Mouse (Mus musculus): ENCODE data around the gene Pdgfc. TPM values are rescaled to one million over a fixed set of nuclear protein-coding genes. Genes with fewer than 3 reads are reported as not detected.

Pdgfc gene
- polyA plus RNA-seq, 1 experiment = 0.19 TPM

DNA sequence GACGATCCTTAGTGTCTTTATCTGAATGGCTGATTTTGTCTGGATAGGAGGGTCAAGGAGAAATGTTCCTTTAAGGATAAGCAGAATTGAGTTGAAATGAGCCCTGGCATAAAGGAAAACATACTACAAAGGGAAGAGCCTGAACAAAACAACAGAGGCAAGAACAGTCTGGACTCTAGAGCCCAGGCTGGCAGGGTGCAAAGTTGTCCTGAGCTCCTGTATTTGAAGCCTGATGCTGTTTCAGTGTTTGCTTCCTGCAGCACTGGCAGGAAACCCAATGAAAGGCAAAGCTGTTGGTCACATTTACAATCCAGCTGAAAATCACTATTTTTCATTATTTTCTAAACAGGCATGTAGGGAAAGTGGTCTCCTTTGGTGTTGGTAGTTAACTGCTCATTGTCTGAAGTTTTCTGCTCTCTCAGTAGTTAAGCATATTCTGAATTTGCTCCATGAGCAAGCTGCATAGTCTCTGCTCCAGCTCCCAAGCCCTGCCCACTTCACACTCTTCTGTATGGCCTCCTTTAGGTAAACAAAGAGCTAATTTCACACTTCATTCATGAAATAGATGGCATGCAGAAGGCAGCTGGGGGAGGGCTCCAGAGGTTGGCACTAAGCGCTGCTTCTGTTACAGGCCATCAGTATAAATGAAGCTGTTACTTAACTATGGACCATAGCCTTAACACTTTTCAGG, 8.6 kb downstream of the Pdgfc start:
- Histone ChIP-seq H3K4me1 (no peaks in the 10 kb centered on the region; the same call in 1 of the 2 replicates), H3K9me3 (no peaks in the 10 kb centered on the region), H3K27me3 (replicated peaks) (no peaks in the 10 kb centered on the region), H3K36me3 (replicated peaks; ENCODE audit: low read length) (no peaks in the 10 kb centered on the region), H3K4me3 (replicated peaks) (no peak overlapping the region)
- no peak for TF ChIP-seq GATA1 (IDR thresholded peaks at IDR 0.05; ENCODE audit: borderline replicate concordance, low read length)
- no peak for TF ChIP-seq FLI1 (IDR thresholded peaks at IDR 0.05; ENCODE audit: low read length)

DNA sequence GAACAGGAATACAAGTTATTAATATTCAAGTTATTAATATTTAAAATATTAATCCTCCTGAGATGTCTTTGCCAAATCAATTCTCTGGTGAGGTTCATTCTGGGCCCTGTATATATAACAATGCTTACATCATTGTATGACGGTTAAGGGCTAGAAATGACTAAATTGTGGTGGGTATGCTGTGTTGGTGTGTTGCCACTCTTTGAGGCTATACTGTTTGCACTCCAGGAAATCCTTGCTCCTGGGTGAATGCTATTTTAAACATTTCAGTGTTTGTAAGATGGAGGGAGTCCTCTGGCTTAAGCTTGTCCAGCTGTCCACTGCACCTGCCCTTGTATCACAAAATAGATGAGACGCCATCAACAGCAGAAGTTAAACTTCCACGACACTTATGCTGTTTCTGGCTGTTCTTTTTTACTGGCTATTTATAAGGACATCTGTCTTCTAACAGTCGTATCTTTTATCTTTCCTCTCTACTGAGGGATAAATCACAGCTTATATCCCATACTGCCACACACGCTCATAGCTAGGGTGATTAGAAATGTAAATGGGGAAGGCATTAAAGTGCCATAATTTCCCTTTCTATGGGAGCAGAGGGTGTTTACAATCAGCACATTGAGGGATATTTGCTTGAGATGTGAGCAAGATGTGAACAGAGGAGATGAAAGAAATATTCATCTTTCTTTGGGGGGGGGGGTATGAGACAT, 9.3 kb downstream of the Pdgfc start:
- TF ChIP-seq GATA1 (IDR thresholded peaks at IDR 0.05; ENCODE audit: borderline replicate concordance, low read length) (no peak), FLI1 (IDR thresholded peaks at IDR 0.05; ENCODE audit: low read length) (no peak)

DNA sequence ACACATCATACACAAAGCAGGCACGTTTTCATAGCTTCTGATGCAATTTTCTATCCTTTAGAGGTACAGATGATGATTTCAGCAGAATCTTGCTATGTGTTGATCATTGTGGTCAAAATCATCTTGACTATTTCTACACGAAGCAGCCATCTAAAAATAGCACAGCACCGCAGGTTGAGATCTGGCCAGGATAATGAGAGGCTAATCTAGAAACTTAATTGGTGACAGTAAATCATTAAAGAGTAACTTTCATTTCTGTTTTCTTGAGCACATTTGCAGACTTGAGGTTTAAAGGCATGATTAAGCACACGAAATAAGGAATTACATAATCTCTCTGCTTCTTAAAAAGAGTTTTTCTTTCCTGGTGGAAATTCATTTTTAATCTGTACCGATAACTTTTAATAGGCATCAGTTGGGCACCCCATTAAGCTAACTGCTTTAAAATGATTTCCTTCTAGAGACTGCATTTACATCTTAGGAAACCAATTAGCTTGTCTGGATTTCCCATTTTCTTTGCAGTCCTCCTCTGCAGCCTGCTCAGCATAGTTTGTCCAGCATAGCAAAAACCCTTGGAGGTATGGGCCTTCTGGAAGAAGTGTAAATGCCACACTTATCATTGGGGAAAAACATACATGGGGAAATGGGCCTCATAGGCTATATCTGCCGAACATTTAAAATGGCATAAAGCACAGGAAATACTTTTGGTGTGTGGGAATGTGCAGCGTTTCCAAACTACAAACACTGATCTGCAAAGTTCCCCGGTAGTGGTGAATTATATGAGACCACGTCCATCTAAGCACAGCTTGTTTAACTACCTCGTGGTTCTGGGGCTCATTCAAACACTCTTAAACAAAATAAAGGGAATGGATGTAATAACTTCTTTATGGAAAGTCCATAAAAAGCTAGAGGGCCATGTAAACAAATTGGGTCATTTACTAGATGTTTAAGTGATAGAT, 10.7 kb downstream of the Pdgfc start:
- no peaks in the 10 kb centered on the region for H3K9me3 ChIP-seq
- H3K4me3 ChIP-seq (replicated peaks) = no peak overlapping the region
- TF ChIP-seq FLI1 (IDR thresholded peaks at IDR 0.05; ENCODE audit: low read length) = no peak
- TF ChIP-seq GATA1 (IDR thresholded peaks at IDR 0.05; ENCODE audit: borderline replicate concordance, low read length) = no peak
- H3K36me3 ChIP-seq (replicated peaks; ENCODE audit: low read length) = no peaks in the 10 kb centered on the region
- no peaks in the 10 kb centered on the region; the same call in 1 of the 2 replicates for H3K4me1 ChIP-seq
- no peaks in the 10 kb centered on the region for H3K27me3 ChIP-seq (replicated peaks)

More for the DNA sequence above, 9.3 kb downstream of the Pdgfc start:
- Histone ChIP-seq H3K9me3 (no peaks in the 10 kb centered on the region), H3K4me1 (no peaks in the 10 kb centered on the region; the same call in 1 of the 2 replicates), H3K4me3 (replicated peaks) (no peak overlapping the region), H3K27me3 (replicated peaks) (no peaks in the 10 kb centered on the region), H3K36me3 (replicated peaks; ENCODE audit: low read length) (no peaks in the 10 kb centered on the region)

DNA sequence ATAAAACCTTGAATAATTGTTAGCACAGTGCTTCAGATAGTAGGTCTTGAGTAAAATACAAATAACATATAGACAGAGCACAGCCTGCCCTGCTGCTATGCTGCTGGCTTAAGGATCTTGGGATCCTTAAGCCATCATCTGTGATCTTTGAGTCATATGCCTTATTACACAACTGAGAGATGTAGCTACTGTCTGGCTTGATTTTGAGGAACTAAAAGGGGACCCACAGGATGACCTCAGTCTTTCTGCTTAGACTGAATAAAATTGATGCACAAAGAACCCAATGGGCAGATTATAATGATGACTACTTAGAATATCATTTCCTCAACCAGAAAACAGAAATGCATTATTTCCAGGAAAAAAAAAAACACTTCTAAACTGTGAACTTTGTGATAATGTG, 15.3 kb downstream of the Pdgfc start:
- Histone ChIP-seq H3K4me1 (no peaks in the 10 kb centered on the region; the same call in 1 of the 2 replicates), H3K27me3 (replicated peaks) (no peaks in the 10 kb centered on the region), H3K4me3 (replicated peaks) (no peak overlapping the region), H3K9me3 (no peaks in the 10 kb centered on the region), H3K36me3 (replicated peaks; ENCODE audit: low read length) (no peaks in the 10 kb centered on the region)
- TF ChIP-seq GATA1 (IDR thresholded peaks at IDR 0.05; ENCODE audit: borderline replicate concordance, low read length) (no peak), FLI1 (IDR thresholded peaks at IDR 0.05; ENCODE audit: low read length) (no peak)

DNA sequence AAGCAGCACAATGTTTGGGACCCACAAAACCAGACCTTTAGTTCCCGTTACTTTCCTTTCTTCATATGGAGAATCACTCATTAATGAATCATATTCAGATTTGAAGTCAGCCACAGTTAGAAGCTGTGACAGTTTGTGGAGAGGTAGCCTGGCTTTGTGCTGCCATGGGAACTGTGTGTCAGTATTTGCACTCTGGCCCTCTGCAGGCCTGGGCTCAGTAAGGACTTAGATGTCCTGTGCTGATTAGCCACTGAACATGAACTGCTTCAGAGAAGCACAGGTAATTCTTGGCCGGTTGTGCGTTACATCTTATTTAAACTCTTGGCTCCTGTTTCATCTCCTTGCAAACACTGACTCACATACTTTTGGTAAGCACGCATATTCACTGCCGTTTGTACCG, 16.2 kb downstream of the Pdgfc start:
- Histone ChIP-seq H3K9me3 (no peaks in the 10 kb centered on the region), H3K4me3 (replicated peaks) (no peak overlapping the region), H3K27me3 (replicated peaks) (no peaks in the 10 kb centered on the region), H3K4me1 (no peaks in the 10 kb centered on the region), H3K36me3 (replicated peaks; ENCODE audit: low read length) (no peaks in the 10 kb centered on the region)
- TF ChIP-seq FLI1 (IDR thresholded peaks at IDR 0.05; ENCODE audit: low read length) = no peak
- no peak for TF ChIP-seq GATA1 (IDR thresholded peaks at IDR 0.05; ENCODE audit: borderline replicate concordance, low read length)

DNA sequence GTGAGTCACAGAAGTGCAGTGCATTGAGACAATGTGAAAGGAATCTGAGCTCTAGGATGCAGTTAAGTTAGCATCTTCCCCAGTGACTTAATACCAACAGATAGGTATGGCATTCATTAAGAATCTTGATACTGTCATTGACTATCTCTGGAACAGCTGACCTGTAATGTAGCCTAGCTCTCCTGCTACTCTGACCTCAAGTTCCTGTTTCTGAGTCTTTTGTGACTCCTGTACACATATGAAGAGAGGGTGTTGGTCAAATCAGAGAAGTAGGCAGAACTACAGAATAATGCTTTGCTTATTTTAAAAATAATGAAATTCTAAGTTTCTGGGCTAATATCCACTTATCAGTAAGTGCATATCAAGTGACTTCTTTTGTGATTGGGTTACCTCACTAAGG, 17.9 kb downstream of the Pdgfc start:
- Histone ChIP-seq H3K4me1 (no peaks in the 10 kb centered on the region), H3K9me3 (no peaks in the 10 kb centered on the region), H3K36me3 (replicated peaks; ENCODE audit: low read length) (no peaks in the 10 kb centered on the region), H3K27me3 (replicated peaks) (no peaks in the 10 kb centered on the region), H3K4me3 (replicated peaks) (no peak overlapping the region)
- TF ChIP-seq GATA1 (IDR thresholded peaks at IDR 0.05; ENCODE audit: borderline replicate concordance, low read length) = no peak

DNA sequence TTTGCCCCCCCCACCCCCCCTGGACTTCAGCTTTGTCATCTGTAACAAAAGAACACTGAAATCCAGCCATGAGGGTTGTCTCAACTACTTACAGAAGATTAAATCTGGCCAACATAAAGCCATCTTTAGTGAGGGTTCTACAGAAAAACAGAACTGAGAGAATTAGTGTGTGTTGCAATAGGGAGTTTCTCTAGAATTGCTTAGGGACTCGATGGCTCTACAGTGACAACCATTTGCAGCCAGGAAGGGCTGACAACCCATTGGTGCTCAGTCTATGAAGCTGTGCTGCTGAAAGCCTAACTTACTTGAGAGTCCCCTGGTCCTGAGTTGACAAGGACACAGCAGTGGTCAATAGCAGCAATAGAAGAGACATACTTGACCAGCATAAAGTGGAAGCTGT, 21.5 kb downstream of the Pdgfc start:
- H3K4me1 ChIP-seq = no peaks in the 10 kb centered on the region
- no peaks in the 10 kb centered on the region for H3K27me3 ChIP-seq (replicated peaks)
- no peaks in the 10 kb centered on the region for H3K36me3 ChIP-seq (replicated peaks; ENCODE audit: low read length)
- H3K9me3 ChIP-seq = no peaks in the 10 kb centered on the region
- no peak overlapping the region for H3K4me3 ChIP-seq (replicated peaks)
- no peak for TF ChIP-seq FLI1 (IDR thresholded peaks at IDR 0.05; ENCODE audit: low read length)
- TF ChIP-seq GATA1 (IDR thresholded peaks at IDR 0.05; ENCODE audit: borderline replicate concordance, low read length) = no peak

DNA sequence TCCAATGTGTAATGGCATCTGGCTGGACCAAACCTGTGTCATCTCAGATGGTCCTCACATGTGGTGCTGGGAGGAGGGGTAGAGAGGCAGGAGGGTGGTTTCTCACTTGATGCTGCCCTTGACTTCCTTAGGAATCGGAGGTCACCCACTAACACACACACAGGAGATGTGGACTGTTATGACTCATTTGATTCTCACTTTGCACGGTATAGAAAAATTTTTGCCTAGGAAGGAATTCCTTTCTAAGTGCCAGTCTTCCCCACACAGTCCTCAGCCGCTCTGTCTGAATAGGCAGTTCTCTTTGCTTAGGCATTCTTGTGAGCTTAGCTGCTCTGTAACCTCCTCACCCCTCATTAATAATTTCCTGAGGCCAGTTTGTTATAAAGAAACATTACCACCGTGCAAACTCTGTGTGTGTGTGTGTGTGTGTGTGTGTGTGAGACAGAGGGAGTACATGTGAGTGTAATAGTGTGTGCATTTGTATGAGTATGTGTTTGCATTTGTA, 22.4 kb downstream of the Pdgfc start:
- Histone ChIP-seq H3K9me3 (no peaks in the 10 kb centered on the region), H3K4me1 (no peaks in the 10 kb centered on the region), H3K27me3 (replicated peaks) (no peaks in the 10 kb centered on the region), H3K36me3 (replicated peaks; ENCODE audit: low read length) (no peaks in the 10 kb centered on the region), H3K4me3 (replicated peaks) (no peak overlapping the region)
- no peak for TF ChIP-seq FLI1 (IDR thresholded peaks at IDR 0.05; ENCODE audit: low read length)
- TF ChIP-seq GATA1 (IDR thresholded peaks at IDR 0.05; ENCODE audit: borderline replicate concordance, low read length) = no peak

DNA sequence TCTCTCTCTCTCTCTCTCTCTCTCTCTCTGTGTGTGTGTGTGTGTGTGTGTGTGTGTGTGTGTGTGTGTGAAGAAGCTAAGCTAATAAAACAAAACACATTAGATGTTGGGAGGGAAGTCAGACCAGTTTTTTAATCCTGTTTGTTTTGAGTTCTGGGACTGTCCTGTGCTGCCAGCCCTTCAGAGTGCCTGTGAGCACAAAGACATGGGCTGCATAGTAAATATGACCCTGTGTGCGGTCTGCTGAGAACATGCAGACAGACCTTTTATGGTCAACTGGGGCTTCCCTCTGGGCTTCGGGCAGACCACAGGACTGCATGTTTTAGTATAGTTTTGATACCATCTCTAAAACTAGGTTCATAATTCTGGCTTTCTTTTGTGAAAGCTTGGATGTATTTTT, 32.3 kb downstream of the Pdgfc start:
- H3K36me3 ChIP-seq (replicated peaks; ENCODE audit: low read length) = no peaks in the 10 kb centered on the region
- H3K4me3 ChIP-seq (replicated peaks) = no peak overlapping the region
- H3K4me1 ChIP-seq = no peaks in the 10 kb centered on the region
- no peaks in the 10 kb centered on the region for H3K27me3 ChIP-seq (replicated peaks)
- H3K9me3 ChIP-seq = no peaks in the 10 kb centered on the region; the same call in 1 of the 2 replicates
- no peak for TF ChIP-seq GATA1 (IDR thresholded peaks at IDR 0.05; ENCODE audit: borderline replicate concordance, low read length)
- no peak for TF ChIP-seq FLI1 (IDR thresholded peaks at IDR 0.05; ENCODE audit: low read length)
